Mouse (Mus musculus): ENCODE measurements around the gene Iqch. TPM values are rescaled to one million over a fixed set of nuclear protein-coding genes. Genes with fewer than 3 reads are reported as not detected.

Gene Iqch
- polyA plus RNA-seq (2015; fragmentation: Nextera tagmentation; extraction: Ambion mirVana) = 0.08 and 0.14 TPM in 2 replicates

DNA sequence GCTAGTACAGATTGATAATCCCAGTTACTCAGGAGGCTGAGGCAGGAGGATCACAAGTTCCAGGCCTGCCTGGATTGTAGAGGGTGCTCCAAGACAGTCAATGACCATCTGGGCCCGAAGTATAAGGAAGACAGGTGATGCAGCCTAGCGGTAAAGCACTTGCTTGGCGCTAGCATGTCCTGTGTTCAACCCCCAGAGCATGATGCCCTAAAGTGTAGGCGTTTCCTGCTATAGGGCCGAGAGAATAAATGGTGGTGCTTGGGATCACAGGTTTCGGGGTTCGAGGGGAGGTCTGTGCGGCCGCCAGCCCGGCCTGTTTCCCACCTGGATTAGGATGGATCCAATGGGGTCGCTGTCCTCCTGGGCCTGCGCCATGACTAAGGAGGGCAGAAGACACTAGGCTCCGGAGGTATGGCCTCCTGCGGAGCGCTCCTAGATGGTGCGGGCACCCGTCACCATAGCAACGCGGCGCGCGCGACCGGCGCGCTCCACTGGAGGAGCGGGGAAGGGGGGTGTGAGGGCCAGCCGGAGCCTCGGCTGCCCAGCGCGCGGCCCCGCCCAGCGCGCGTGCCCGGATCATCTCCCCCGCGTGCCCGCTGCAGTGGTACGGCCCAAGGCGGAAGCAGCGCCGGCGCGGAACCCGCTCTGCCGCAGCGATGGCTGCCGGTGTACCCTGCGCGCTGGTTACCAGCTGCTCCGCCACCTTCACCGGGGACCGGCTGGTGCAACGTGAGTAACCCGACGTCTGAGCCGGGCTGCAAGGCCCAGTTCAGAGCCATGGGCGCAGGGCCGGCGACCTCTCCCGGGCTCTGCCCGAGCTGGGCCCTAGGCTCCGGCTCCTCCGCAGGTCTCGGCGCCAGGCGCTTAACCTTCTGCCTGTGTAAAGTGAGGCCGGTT is at the start of gene Iqch, which contains the start of gene Aagab:
TSS of gene Iqch (minus strand) at position 451 of the 897 bp plus-strand sequence.
TSS of gene Aagab (plus strand) at position 618 of the 897 bp plus-strand sequence.
- whole genome bisulfite sequencing = 1% methylated on average over 70 of the region's 70 CpGs
- peak; percentile 100 for ATAC-seq

DNA sequence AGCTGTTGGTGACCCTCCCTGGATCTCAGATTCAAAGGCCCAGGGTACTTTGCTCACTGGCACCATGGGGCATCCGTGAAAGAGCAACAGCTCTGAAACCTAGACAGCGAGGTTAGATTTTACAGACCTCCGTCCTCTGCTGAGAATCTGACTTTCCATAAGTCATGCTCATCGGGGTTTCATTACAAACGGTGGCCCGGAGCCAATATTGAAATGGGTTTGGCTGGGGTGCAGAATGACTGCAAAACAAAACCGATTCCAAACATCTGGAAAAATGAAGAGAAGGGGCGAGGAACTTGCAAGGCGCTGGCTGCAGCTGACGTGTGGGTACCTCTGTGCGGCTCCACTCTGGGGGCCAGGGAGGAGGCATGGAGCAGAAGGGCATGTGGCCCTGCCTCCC is 49.3 kb upstream of the Iqch start:
- no peaks in the 10 kb centered on the region for H3K27me3 ChIP-seq (replicated peaks)
- H3K4me3 ChIP-seq (replicated peaks) = no peak overlapping the region
- WGBS = 59% methylated on average over 11 of the region's 11 CpGs
- H3K9me3 ChIP-seq = no peaks in the 10 kb centered on the region
- no peak for ATAC-seq
- peaks cover 19% of the 10 kb centered on the region for H3K4me1 ChIP-seq (replicated peaks)
- H3K36me3 ChIP-seq = peaks cover 23% of the 10 kb centered on the region; the same call in 1 of the 2 replicates
- no peak overlapping the region for H3K9ac ChIP-seq
- H3K4me2 ChIP-seq (replicated peaks) = no peak overlapping the region
- H3K27ac ChIP-seq = no peak overlapping the region

More for the DNA sequence above, at the start of gene Iqch, which contains the start of gene Aagab:
- Histone ChIP-seq H3K36me3 (no peaks in the 10 kb centered on the region), H3K4me3 (replicated peaks) (peak within 1 kb of the TSS; percentile 87), H3K9ac (peak within 1 kb of the TSS; percentile 79), H3K4me2 (replicated peaks) (peak within 1 kb of the TSS; percentile 74), H3K4me1 (replicated peaks) (peaks cover 12% of the 10 kb centered on the region), H3K9me3 (no peaks in the 10 kb centered on the region), H3K27me3 (replicated peaks) (no peaks in the 10 kb centered on the region; the same call in 1 of the 2 replicates), H3K27ac (peak within 1 kb of the TSS; percentile 15; the same call in 1 of the 2 replicates)

DNA sequence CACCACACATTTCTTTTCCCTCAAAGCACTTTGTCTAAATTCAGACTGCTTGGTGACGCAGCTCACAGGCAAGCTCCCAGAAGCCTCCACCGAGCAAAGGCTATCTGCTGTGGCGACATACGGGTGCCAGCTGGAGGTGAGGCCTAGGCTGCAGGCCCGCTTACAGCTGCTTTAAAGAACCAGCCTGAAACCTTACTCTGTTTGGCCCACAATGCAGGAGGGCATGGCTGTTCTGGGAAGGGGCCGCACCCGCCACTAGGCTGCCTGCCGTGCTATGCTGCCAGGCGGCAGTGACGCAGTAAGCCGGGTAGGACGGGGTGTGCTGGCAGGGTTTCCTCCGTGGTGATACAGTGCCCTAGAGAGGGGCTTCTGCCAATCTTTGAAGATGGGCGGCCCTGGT is 48.6 kb upstream of the Iqch start:
- Histone ChIP-seq H3K27ac (no peak overlapping the region), H3K9ac (no peak overlapping the region), H3K4me3 (replicated peaks) (no peak overlapping the region), H3K9me3 (no peaks in the 10 kb centered on the region), H3K36me3 (peaks cover 23% of the 10 kb centered on the region; the same call in 1 of the 2 replicates), H3K4me1 (replicated peaks) (peaks cover 19% of the 10 kb centered on the region), H3K27me3 (replicated peaks) (no peaks in the 10 kb centered on the region), H3K4me2 (replicated peaks) (no peak overlapping the region)
- 87% methylated on average over 14 of the region's 14 CpGs for WGBS
- no peak for ATAC-seq

- WGBS = 80% methylated on average over 8 of the region's 8 CpGs
- Histone ChIP-seq H3K9me3 (no peaks in the 10 kb centered on the region), H3K4me3 (replicated peaks) (no peak overlapping the region), H3K27ac (no peak overlapping the region), H3K4me1 (replicated peaks) (peaks cover 19% of the 10 kb centered on the region), H3K27me3 (replicated peaks) (no peaks in the 10 kb centered on the region), H3K9ac (no peak overlapping the region), H3K4me2 (replicated peaks) (no peak overlapping the region), H3K36me3 (peaks cover 21% of the 10 kb centered on the region; the same call in 1 of the 2 replicates)
- no peak for ATAC-seq
Observed at GRCm38 (mm10) chr9:63649841-63650545, 47.7 kb upstream of the Iqch start.

GRCm38 (mm10) chr9:63648520-63648918 is 46.2 kb upstream of the Iqch start:
- Histone ChIP-seq H3K27ac (no peak overlapping the region), H3K9ac (no peak overlapping the region), H3K36me3 (peaks cover 21% of the 10 kb centered on the region; the same call in 1 of the 2 replicates), H3K27me3 (replicated peaks) (no peaks in the 10 kb centered on the region), H3K4me3 (replicated peaks) (no peak overlapping the region), H3K9me3 (no peaks in the 10 kb centered on the region), H3K4me2 (replicated peaks) (no peak overlapping the region), H3K4me1 (replicated peaks) (peaks cover 19% of the 10 kb centered on the region)
- ATAC-seq = no peak
- 82% methylated on average over 9 of the region's 9 CpGs for WGBS

DNA sequence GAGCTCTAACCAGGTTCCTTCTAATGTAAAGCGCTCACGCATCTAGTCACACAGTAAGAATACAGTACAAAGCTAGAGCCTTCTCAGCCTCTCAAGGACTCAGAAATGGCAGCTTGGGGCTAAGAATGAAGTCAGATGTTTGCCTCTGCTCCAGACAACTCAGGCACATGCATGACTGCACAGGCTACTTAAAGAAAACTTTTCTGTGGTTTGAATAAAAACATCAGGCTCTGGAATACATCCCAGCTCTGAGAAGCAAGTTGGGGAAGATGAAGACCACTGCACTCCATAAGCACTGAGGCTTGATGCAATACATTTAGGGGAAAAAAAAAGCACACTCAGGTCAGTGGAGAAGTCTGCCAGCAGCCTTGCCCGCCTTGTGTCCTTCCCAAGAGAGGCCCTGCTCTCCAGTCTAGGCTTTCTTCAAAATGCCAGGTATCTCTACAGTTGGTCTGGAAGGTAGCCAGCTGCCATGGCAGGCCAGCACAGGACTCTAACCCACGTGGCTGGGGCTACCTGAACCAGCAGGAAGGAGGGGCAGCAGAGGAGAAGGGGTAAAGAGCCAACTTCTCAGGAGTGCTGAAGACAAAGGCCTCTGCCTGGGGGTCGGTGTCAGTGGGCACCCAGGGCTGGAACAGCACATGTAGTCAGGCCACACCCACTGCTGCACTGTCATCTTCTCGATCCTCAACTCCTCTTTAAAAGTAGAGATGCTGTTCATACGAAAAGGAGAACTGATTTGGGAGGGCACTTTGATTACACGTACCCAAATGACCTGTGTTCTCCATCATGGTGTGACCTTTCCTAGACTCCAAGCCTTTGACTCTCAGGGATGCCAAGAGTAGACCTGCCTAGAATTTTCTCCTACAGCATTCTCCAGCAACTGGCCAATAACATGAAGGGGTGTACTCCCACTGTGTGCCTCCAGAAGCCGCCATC is 45.6 kb upstream of the Iqch start:
- 76% methylated on average over 9 of the region's 9 CpGs for WGBS
- Histone ChIP-seq H3K36me3 (peaks cover 21% of the 10 kb centered on the region; the same call in 1 of the 2 replicates), H3K4me2 (replicated peaks) (no peak overlapping the region), H3K9ac (no peak overlapping the region), H3K4me1 (replicated peaks) (peaks cover 19% of the 10 kb centered on the region), H3K4me3 (replicated peaks) (no peak overlapping the region), H3K9me3 (no peaks in the 10 kb centered on the region), H3K27me3 (replicated peaks) (no peaks in the 10 kb centered on the region), H3K27ac (no peak overlapping the region)
- ATAC-seq = no peak; the same call in 1 of the 2 replicates

DNA sequence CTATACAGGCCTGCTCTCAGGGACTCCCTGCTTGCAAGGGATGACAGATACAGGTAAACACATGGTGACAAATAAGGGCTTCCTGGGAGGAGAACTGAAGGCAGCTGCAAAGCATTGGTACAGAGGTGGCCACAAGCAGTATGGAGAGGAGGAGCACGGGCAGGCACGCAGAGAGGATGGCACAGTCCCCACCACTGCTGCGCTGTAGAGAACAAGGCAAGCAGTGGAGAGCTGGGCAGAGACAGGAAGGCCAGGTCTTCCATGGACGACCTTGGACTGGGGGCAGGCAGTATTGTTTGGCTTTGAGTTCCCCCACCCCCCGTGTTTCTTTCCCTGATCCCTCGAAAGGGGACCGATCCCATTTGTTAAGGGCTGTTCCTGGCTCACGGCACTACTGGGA is 42.8 kb upstream of the Iqch start:
- Histone ChIP-seq H3K4me1 (replicated peaks) (no peaks in the 10 kb centered on the region), H3K9ac (no peak overlapping the region), H3K36me3 (peaks cover 17% of the 10 kb centered on the region; the same call in 1 of the 2 replicates), H3K27me3 (replicated peaks) (no peaks in the 10 kb centered on the region), H3K4me2 (replicated peaks) (no peak overlapping the region), H3K4me3 (replicated peaks) (no peak overlapping the region), H3K9me3 (no peaks in the 10 kb centered on the region), H3K27ac (no peak overlapping the region)
- ATAC-seq = no peak
- WGBS = 80% methylated on average over 8 of the region's 8 CpGs

GRCm38 (mm10) chr9:63644011-63644410 is 41.7 kb upstream of the Iqch start:
- Histone ChIP-seq H3K4me3 (replicated peaks) (no peak overlapping the region), H3K36me3 (peaks cover 9% of the 10 kb centered on the region; the same call in 1 of the 2 replicates), H3K4me1 (replicated peaks) (no peaks in the 10 kb centered on the region), H3K9me3 (no peaks in the 10 kb centered on the region), H3K27ac (no peak overlapping the region), H3K4me2 (replicated peaks) (no peak overlapping the region), H3K27me3 (replicated peaks) (no peaks in the 10 kb centered on the region), H3K9ac (no peak overlapping the region)
- ATAC-seq = no peak
- WGBS = 88% methylated on average over 6 of the region's 6 CpGs

GRCm38 (mm10) chr9:63641983-63642646 is 39.8 kb upstream of the Iqch start:
- WGBS = 92% methylated on average over 4 of the region's 4 CpGs
- no peaks in the 10 kb centered on the region for H3K36me3 ChIP-seq

DNA sequence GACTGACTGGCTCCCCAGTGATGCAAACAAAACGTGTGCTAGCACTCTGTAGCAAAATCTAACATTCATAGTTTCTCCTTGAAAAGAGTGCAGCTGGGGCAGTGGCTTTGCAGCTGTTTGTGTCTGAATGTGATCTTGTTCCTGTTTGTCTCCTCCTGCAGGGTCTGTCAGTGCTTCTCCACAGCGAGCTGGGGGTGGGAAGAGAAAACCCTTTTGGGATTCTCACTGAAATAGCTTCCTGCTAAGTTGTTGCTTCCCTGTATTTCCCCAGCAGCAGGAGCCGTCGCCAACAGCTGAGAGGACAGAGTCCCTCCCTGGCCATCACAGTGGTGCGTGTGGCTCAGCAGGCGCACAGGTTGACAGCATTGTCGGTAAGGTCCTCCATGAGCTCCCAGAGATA is 33.8 kb upstream of the Iqch start:
- Histone ChIP-seq H3K4me3 (replicated peaks) (no peak overlapping the region), H3K4me2 (replicated peaks) (no peak overlapping the region), H3K9me3 (no peaks in the 10 kb centered on the region), H3K9ac (no peak overlapping the region), H3K27ac (no peak overlapping the region), H3K27me3 (replicated peaks) (no peaks in the 10 kb centered on the region), H3K36me3 (peaks cover 2% of the 10 kb centered on the region; the same call in 1 of the 2 replicates), H3K4me1 (replicated peaks) (no peaks in the 10 kb centered on the region)
- no peak for ATAC-seq
- 69% methylated on average over 7 of the region's 7 CpGs for WGBS

More at GRCm38 (mm10) chr9:63641983-63642646, 39.8 kb upstream of the Iqch start:
- no peaks in the 10 kb centered on the region for H3K4me1 ChIP-seq (replicated peaks)
- H3K4me2 ChIP-seq (replicated peaks) = no peak overlapping the region
- ATAC-seq = no peak
- no peak overlapping the region for H3K9ac ChIP-seq
- H3K27ac ChIP-seq = no peak overlapping the region
- H3K4me3 ChIP-seq (replicated peaks) = no peak overlapping the region
- H3K27me3 ChIP-seq (replicated peaks) = no peaks in the 10 kb centered on the region
- H3K9me3 ChIP-seq = no peaks in the 10 kb centered on the region

GRCm38 (mm10) chr9:63633334-63633733 is 31.0 kb upstream of the Iqch start:
- Histone ChIP-seq H3K27ac (no peak overlapping the region), H3K9ac (no peak overlapping the region), H3K36me3 (peaks cover 8% of the 10 kb centered on the region; the same call in 1 of the 2 replicates), H3K4me3 (replicated peaks) (no peak overlapping the region), H3K9me3 (no peaks in the 10 kb centered on the region), H3K27me3 (replicated peaks) (no peaks in the 10 kb centered on the region), H3K4me1 (replicated peaks) (no peaks in the 10 kb centered on the region), H3K4me2 (replicated peaks) (no peak overlapping the region)
- WGBS = 56% methylated on average over 7 of the region's 7 CpGs
- no peak for ATAC-seq
